Mouse (Mus musculus): ENCODE data around the gene Samd1.
"Not testable (repeated sequence)": the region's sequence is repeated elsewhere in the genome, so short reads cannot be mapped to it uniquely, and the experiment has no call there.

Samd1 gene

DNA sequence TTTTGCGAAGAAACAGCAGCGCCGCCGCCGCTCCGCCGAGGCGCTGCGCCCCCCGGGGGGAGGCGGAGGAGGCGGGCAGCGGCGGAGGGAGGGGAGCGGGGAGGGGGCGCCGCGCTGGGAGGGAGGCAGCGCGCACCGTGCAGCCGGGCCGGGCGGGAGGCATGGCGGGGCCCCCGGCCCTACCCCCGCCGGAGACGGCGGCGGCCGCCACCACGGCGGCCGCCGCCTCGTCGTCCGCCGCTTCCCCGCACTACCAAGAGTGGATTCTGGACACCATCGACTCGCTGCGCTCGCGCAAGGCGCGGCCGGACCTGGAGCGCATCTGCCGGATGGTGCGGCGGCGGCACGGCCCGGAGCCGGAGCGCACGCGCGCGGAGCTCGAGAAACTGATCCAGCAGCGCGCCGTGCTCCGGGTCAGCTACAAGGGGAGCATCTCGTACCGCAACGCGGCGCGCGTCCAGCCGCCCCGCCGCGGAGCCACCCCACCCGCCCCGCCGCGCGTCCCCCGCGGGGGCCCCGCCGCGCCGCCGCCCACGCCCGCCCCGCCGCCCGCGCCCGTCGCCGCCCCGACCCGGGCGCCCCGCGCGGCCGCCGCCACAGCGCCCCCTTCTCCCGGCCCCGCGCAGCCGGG is at the start of gene Samd1:
TSS of gene Samd1 (plus strand) at position 162 of the 631 bp plus-strand sequence.
- DNase-seq, result peak; percentile 44

DNA sequence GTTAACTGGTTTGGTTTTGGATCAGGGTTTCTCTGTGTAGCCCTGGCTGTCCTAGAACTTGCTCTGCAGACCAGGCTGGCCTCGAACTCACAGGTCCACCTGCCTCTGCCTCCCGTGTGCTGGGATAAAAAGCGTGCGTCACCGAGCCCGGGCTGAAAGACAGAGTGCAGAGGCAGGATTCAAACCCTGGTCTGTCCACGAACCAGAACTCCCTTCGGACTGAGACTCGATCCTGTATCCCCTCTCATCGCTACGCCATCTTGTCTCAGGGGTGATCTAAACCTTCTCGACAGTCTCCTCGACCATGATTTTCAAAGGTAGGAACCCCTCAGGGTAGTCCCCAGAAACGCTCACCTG is 42.7 kb upstream of the Samd1 start:
- no peak for DNase-seq

DNA sequence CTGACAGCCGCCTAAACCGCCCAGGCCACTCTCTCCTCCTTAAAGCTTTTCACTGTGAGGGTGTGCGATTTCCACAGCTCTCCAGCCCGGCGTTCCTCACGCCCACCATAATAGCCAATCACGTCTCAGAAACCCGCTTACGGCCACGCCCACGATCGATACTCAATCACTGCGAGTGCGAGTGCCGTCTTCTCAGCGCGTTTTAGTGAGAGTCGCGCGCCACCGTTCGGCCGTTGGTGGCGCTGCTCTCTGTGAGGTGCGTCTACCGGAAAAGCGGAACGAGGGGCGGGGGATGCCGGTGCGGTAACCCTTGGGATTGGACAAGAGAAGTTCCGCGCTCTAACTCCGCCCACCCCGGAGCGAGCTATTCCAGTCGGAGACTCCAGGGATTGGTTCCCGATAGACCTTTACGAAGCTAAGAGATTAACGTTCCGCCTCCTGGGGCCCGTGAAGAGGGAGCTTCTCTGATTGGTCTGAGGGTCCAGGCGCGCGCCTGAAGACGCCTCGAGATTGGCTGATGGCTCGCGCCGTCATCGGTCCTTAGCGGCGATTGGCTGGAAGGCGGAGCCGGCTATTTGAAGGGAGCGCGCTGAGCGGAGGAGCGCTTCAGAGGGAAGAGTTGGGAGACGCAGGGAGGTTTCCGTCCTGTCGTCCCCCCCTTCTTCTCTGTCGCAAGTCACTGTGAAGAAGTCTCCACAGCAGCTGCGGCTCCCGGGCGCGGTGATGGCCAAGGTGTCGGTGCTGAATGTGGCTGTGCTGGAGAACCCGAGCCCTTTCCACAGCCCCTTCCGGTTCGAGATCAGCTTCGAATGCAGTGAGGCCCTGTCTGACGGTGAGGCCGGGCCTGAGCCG is 42.1 kb upstream of the Samd1 start, which contains the start of the genes Gm10644 and Asf1b:
TSS of gene Gm10644 (minus strand) at position 100 of the 852 bp plus-strand sequence.
TSS of gene Asf1b (plus strand) at position 402 of the 852 bp plus-strand sequence.
- DNase-seq, result peak; percentile 98

- DNase-seq, result no peak
Observed at GRCm38 (mm10) chr8:83955958-83956218, 41.6 kb upstream of the Samd1 start.

- no peak for DNase-seq
Observed at GRCm38 (mm10) chr8:83956789-83957188, 40.7 kb upstream of the Samd1 start.

DNA sequence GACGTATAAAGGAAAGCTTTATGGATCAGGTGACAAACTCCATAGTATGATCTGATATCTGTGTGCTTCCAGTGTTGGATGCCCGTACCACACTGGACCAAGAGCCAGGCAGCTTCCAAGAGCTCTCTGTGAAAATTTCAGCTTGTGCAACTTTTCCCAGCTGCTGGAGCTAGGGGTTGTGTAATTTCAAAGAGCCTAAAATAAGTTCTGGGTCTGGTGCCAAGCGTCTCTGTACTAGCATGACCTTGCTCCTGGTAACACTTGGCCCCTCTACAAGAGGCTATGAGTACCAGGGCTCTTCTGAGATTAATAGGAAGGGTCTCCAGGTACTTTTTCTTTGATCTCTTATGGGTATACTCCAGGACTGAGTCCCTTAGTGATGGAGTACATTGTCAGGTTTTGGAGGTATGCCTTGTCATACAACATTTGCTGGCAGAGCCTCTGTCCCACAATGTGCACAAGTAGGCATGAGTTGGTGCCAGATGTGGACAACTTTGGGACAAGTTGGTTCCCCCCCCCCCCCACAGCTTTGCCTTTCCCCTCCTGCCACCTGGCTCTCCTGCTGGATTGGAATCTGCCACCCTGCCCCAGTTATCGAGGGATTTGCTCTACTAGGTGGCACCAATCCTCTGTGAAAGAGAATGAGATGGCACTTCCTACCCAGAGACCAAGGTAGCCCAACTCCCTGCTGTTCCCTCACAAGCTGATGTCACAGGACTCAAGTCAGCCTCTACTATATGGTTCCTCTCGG is 33.3 kb upstream of the Samd1 start:
- DNase-seq, result peak; percentile 79

- DNase-seq, result no peak
Observed at GRCm38 (mm10) chr8:83967701-83968100, 29.8 kb upstream of the Samd1 start.

- no peak for DNase-seq
Observed at GRCm38 (mm10) chr8:83971121-83971520, 26.4 kb upstream of the Samd1 start.

DNA sequence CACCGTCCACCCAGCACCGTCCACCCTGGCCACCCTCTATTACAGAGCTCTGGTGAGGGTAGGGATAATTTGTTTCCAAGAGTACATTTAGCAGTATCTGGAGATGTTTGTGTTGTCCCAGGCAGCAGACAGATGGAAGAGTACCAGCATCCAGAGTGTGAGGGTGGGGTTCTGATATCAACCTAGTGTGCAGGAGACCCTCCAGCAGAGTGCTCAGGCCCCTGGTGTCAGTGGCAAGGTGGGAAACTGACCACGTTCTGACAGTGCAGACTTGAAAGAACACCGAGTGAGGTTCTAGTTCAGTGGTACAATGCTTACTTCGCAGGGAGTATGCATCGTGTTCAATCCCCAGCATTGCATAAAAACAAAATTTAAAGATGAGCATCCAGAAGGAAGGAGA is 25.8 kb upstream of the Samd1 start:
- no peak for DNase-seq

- peak; percentile 96 for DNase-seq
Observed at GRCm38 (mm10) chr8:83972150-83973120, 25.0 kb upstream of the Samd1 start, which contains the start of gene Prkaca. Gene Prkaca, plus strand, starts transcription at chr8:83972993.

DNA sequence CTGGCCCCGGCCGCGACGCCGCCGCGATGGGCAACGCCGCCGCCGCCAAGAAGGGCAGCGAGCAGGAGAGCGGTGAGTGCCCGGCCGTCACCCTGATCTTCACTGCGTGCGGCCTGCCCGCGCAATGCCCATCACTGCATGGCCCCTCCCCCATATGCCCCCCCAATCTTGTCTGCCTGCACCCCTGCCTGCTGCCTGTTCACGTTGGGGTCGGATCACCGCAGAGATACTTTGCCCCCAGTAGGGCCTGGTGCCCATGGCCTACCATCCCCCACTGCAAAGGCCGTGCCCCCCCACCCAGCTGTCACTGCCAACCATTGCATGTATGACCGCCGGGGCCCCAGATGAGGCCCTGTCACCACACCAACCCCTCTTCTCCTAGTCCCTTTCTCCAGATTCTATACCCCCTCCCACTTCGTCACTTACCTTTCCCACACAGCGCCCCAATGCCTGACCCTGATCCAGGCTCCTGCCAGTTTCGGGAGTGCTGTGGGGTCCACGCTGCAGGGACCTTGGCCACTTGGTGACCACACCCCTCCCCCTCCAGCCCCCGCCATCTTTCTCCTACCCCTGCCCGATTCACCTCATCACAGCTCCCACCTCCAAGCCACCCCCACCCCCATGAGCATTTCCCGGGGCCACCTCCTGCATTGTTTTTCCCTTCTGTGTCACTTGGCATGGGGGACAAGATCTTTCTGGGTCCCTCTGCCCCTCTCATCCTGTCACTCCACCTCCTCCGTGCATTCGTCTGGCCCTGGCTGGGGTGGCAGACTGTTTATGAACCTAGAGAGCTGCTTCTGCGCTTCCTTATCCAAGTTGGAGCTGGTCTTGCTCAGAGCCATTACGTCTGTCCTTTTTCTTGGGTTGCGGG is 24.1 kb upstream of the Samd1 start:
- DNase-seq, result peak; percentile 14

DNA sequence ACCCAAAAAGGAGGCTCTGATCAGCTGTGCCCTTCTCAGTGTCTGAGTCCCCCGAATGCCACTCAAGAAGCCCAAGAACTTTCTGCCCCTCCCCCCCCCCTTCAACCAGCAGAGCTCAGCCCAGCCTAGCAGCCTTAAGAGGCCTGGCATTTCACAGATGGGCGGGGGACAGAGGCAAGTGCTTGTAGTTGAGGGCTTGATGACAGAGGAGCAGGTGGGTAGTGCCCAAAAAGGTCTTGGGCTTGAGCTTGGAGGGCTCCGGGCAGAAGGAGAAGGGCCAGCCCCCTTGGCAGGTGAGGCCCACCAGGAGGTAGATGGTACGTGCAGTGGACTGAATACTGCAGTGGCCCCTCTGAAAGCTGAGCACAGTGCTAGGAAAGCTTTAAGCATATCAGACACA is 23.0 kb upstream of the Samd1 start:
- peak; percentile 33 for DNase-seq

- peak; percentile 20 for DNase-seq
Observed at GRCm38 (mm10) chr8:83976101-83976630, 21.3 kb upstream of the Samd1 start.

GRCm38 (mm10) chr8:83976779-83977350 is 20.6 kb upstream of the Samd1 start:
- DNase-seq, result no peak

DNA sequence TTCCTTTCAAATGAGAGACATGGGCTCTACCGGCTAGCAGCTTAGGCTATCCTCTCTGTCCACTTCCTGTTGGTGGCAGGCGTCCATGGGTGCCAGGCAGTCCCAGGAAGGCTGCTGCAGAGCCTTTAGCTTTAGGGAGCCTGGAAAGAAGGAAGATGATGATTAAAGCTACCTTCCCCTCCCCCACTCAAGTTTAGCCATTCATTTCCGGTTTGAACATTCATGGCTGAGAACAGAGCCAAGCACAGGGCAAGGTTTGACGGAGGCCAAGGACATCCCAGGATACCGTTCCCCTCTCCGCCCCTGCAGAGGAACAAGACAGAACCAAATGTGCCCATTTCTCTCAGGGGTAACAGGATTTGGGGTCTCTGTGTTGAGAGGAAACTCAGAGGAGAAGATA is 19.8 kb upstream of the Samd1 start:
- no peak for DNase-seq

DNA sequence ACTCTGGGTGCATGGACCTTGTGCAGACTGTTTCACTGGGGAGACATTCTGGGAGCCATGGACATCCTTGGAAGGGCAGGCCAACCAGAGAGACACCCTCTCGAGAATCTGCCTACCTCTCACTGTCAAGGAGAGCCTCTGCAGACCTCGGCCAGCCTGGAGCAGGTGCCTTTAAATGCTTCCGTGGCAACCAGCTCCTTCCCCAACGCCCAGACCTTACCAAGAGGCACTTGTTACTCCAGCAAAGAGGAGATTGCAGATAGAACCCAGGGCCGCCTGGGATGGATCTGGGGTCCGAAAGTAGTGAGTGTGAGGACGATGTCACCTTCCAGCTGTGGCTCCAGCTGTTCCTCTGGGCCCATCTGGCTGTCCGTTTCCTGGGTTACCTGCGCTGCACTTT is 19.3 kb upstream of the Samd1 start:
- DNase-seq, result no peak

GRCm38 (mm10) chr8:83980250-83980649 is 17.2 kb upstream of the Samd1 start:
- no peak for DNase-seq

DNA sequence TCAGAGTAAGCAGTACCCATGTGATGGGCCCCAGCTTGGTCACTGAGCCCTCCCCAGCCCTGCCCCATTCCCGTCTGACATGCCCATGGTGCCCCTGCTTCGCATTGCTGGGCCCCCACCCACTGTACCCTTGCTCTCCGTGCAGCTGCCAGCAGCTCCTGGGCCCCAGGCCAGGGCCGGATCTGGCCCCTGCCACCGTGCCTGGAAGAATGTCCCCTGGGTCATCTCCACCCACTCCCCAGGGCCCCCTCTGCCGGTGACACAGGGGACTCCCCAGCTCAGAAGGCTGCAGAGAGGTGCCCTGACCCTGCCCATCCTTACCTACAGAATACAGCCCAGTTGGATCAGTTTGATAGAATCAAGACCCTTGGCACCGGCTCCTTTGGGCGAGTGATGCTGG is 16.6 kb upstream of the Samd1 start:
- no peak for DNase-seq

GRCm38 (mm10) chr8:83981533-83981932 is 15.9 kb upstream of the Samd1 start:
- DNase-seq, result no peak

- no peak for DNase-seq
Observed at GRCm38 (mm10) chr8:83982449-83982848, 15.0 kb upstream of the Samd1 start.

GRCm38 (mm10) chr8:83983222-83983621 is 14.2 kb upstream of the Samd1 start:
- DNase-seq, result not testable (repeated sequence)
